Mouse (Mus musculus): ENCODE data around the gene Senp6.

Senp6 gene

GRCm38 (mm10) chr9:80172396-80173222 is 105.9 kb downstream of the Senp6 start:
- peak; percentile 40 for DNase-seq (ENCODE audit: low spot score)

- peak; percentile 37 for DNase-seq (ENCODE audit: low spot score)
Measured at GRCm38 (mm10) chr9:80173629-80174028, 106.9 kb downstream of the Senp6 start.

GRCm38 (mm10) chr9:80176696-80177478 is 110.2 kb downstream of the Senp6 start:
- DNase-seq (ENCODE audit: low spot score): no peak

GRCm38 (mm10) chr9:80178670-80179069 is 112.0 kb downstream of the Senp6 start:
- no peak for DNase-seq (ENCODE audit: low spot score)

- no peak for DNase-seq (ENCODE audit: low spot score)
Measured at GRCm38 (mm10) chr9:80179688-80180087, 113.0 kb downstream of the Senp6 start.

GRCm38 (mm10) chr9:80180771-80181170 is 114.1 kb downstream of the Senp6 start:
- DNase-seq (ENCODE audit: low spot score): no peak

- no peak for DNase-seq (ENCODE audit: low spot score)
Measured at GRCm38 (mm10) chr9:80181692-80182091, 115.0 kb downstream of the Senp6 start.

- DNase-seq (ENCODE audit: low spot score): no peak
Measured at GRCm38 (mm10) chr9:80184138-80184537, 117.4 kb downstream of the Senp6 start.

- no peak for DNase-seq (ENCODE audit: low spot score)
Measured at GRCm38 (mm10) chr9:80185737-80186136, 119.0 kb downstream of the Senp6 start.

- DNase-seq (ENCODE audit: low spot score): no peak
Measured at GRCm38 (mm10) chr9:80186693-80187092, 120.0 kb downstream of the Senp6 start.

GRCm38 (mm10) chr9:80188324-80188893 is 121.7 kb downstream of the Senp6 start:
- DNase-seq (ENCODE audit: low spot score): peak; percentile 18

- DNase-seq (ENCODE audit: low spot score): no peak
Measured at GRCm38 (mm10) chr9:80191240-80191639, 124.5 kb downstream of the Senp6 start.

GRCm38 (mm10) chr9:80192324-80192723 is 125.6 kb downstream of the Senp6 start:
- DNase-seq (ENCODE audit: low spot score): no peak

- DNase-seq (ENCODE audit: low spot score): no peak
Measured at GRCm38 (mm10) chr9:80194446-80194845, 127.7 kb downstream of the Senp6 start.

Measured in embryo, embryonic 10.5 days (tissue).